Mouse (Mus musculus): ENCODE results near the gene Pde9a. TPM values are rescaled to one million over a fixed set of nuclear protein-coding genes. Genes with fewer than 3 reads are reported as not detected.
"Not testable (repeated sequence)": the region's sequence is repeated elsewhere in the genome, so short reads cannot be mapped to it uniquely, and the experiment has no call there.

The Pde9a gene
- 16.5 and 18.1 TPM in 2 replicates for polyA plus RNA-seq (2015; fragmentation: Nextera tagmentation; extraction: Ambion mirVana)

GRCm38 (mm10) chr17:31385671-31386665, at the start of gene Pde9a:
Gene Pde9a, plus strand, starts transcription at chr17:31386210.
- Histone ChIP-seq H3K9me3 (replicated peaks) (no peaks in the 10 kb centered on the region), H3K4me2 (replicated peaks) (peak within 1 kb of the TSS; percentile 93), H3K9ac (peak within 1 kb of the TSS; percentile 53), H3K27ac (replicated peaks) (peak within 1 kb of the TSS; percentile 55), H3K36me3 (no peaks in the 10 kb centered on the region), H3K27me3 (no peaks in the 10 kb centered on the region), H3K4me1 (peaks cover 38% of the 10 kb centered on the region), H3K4me3 (replicated peaks) (peak within 1 kb of the TSS; percentile 74)
- WGBS: under 1% methylated on average over 52 of the region's 56 CpGs
- peak; percentile 84 for ATAC-seq (ENCODE audit: insufficient number of reproducible peaks, low FRiP score, low TSS enrichment, low read depth)

- 81% methylated on average over 2 of the region's 2 CpGs for WGBS
- Histone ChIP-seq H3K4me1 (no peaks in the 10 kb centered on the region), H3K9ac (no peak overlapping the region), H3K27me3 (no peaks in the 10 kb centered on the region), H3K9me3 (replicated peaks) (no peaks in the 10 kb centered on the region), H3K27ac (replicated peaks) (no peak overlapping the region), H3K4me2 (replicated peaks) (no peak overlapping the region), H3K4me3 (replicated peaks) (no peak overlapping the region), H3K36me3 (no peaks in the 10 kb centered on the region)
- ATAC-seq (ENCODE audit: insufficient number of reproducible peaks, low FRiP score, low TSS enrichment, low read depth): no peak
Measured at GRCm38 (mm10) chr17:31339769-31340168, 46.2 kb upstream of the Pde9a start.

GRCm38 (mm10) chr17:31342191-31342590, 43.8 kb upstream of the Pde9a start:
- ATAC-seq (ENCODE audit: insufficient number of reproducible peaks, low FRiP score, low TSS enrichment, low read depth): no peak
- no peaks in the 10 kb centered on the region for H3K36me3 ChIP-seq
- no peak overlapping the region for H3K27ac ChIP-seq (replicated peaks)
- no peak overlapping the region for H3K4me3 ChIP-seq (replicated peaks)
- no peaks in the 10 kb centered on the region for H3K9me3 ChIP-seq (replicated peaks)
- H3K4me1 ChIP-seq: no peaks in the 10 kb centered on the region
- no peak overlapping the region for H3K9ac ChIP-seq
- no peaks in the 10 kb centered on the region for H3K27me3 ChIP-seq
- WGBS: 74% methylated on average over 6 of the region's 6 CpGs
- H3K4me2 ChIP-seq (replicated peaks): no peak overlapping the region

- Histone ChIP-seq H3K4me2 (replicated peaks) (no peak overlapping the region), H3K4me3 (replicated peaks) (no peak overlapping the region), H3K9me3 (replicated peaks) (no peaks in the 10 kb centered on the region), H3K27ac (replicated peaks) (no peak overlapping the region), H3K9ac (no peak overlapping the region), H3K36me3 (no peaks in the 10 kb centered on the region), H3K27me3 (no peaks in the 10 kb centered on the region), H3K4me1 (no peaks in the 10 kb centered on the region)
- no peak for ATAC-seq (ENCODE audit: insufficient number of reproducible peaks, low FRiP score, low TSS enrichment, low read depth)
- 39% methylated on average over 5 of the region's 5 CpGs for WGBS
Measured at GRCm38 (mm10) chr17:31344172-31344801, 41.7 kb upstream of the Pde9a start.

- Histone ChIP-seq H3K4me3 (replicated peaks) (no peak overlapping the region), H3K27me3 (no peaks in the 10 kb centered on the region), H3K4me2 (replicated peaks) (no peak overlapping the region), H3K4me1 (no peaks in the 10 kb centered on the region), H3K27ac (replicated peaks) (no peak overlapping the region), H3K9me3 (replicated peaks) (no peaks in the 10 kb centered on the region), H3K36me3 (no peaks in the 10 kb centered on the region), H3K9ac (no peak overlapping the region)
- WGBS: 89% methylated on average over 3 of the region's 3 CpGs
- ATAC-seq (ENCODE audit: insufficient number of reproducible peaks, low FRiP score, low TSS enrichment, low read depth): no peak
Measured at GRCm38 (mm10) chr17:31344816-31345215, 41.2 kb upstream of the Pde9a start.

GRCm38 (mm10) chr17:31348129-31348528, 37.9 kb upstream of the Pde9a start:
- H3K4me2 ChIP-seq (replicated peaks): no peak overlapping the region
- H3K36me3 ChIP-seq: no peaks in the 10 kb centered on the region
- H3K9me3 ChIP-seq (replicated peaks): no peaks in the 10 kb centered on the region
- H3K9ac ChIP-seq: no peak overlapping the region
- H3K27ac ChIP-seq (replicated peaks): no peak overlapping the region
- WGBS: 81% methylated on average over 5 of the region's 5 CpGs
- H3K4me1 ChIP-seq: no peaks in the 10 kb centered on the region
- H3K4me3 ChIP-seq (replicated peaks): no peak overlapping the region
- no peaks in the 10 kb centered on the region for H3K27me3 ChIP-seq
- ATAC-seq (ENCODE audit: insufficient number of reproducible peaks, low FRiP score, low TSS enrichment, low read depth): no peak

GRCm38 (mm10) chr17:31349388-31349787, 36.6 kb upstream of the Pde9a start:
- WGBS: 69% methylated on average over 12 of the region's 12 CpGs
- no peak overlapping the region for H3K4me2 ChIP-seq (replicated peaks)
- H3K4me3 ChIP-seq (replicated peaks): no peak overlapping the region
- H3K9me3 ChIP-seq (replicated peaks): no peaks in the 10 kb centered on the region
- no peaks in the 10 kb centered on the region for H3K4me1 ChIP-seq
- no peak overlapping the region for H3K9ac ChIP-seq
- no peaks in the 10 kb centered on the region for H3K36me3 ChIP-seq
- ATAC-seq (ENCODE audit: insufficient number of reproducible peaks, low FRiP score, low TSS enrichment, low read depth): no peak
- no peaks in the 10 kb centered on the region for H3K27me3 ChIP-seq
- no peak overlapping the region for H3K27ac ChIP-seq (replicated peaks)

GRCm38 (mm10) chr17:31351984-31352383, 34.0 kb upstream of the Pde9a start:
- Histone ChIP-seq H3K9ac (no peak overlapping the region), H3K27ac (replicated peaks) (no peak overlapping the region), H3K4me3 (replicated peaks) (no peak overlapping the region), H3K36me3 (no peaks in the 10 kb centered on the region), H3K9me3 (replicated peaks) (no peaks in the 10 kb centered on the region), H3K4me1 (no peaks in the 10 kb centered on the region), H3K4me2 (replicated peaks) (no peak overlapping the region), H3K27me3 (no peaks in the 10 kb centered on the region)
- ATAC-seq (ENCODE audit: insufficient number of reproducible peaks, low FRiP score, low TSS enrichment, low read depth): no peak; the same call in 1 of the 2 replicates
- 45% methylated on average over 8 of the region's 8 CpGs for WGBS

GRCm38 (mm10) chr17:31353255-31353654, 32.8 kb upstream of the Pde9a start:
- H3K9me3 ChIP-seq (replicated peaks): no peaks in the 10 kb centered on the region
- no peaks in the 10 kb centered on the region for H3K36me3 ChIP-seq
- H3K4me3 ChIP-seq (replicated peaks): no peak overlapping the region
- no peaks in the 10 kb centered on the region for H3K27me3 ChIP-seq
- ATAC-seq (ENCODE audit: insufficient number of reproducible peaks, low FRiP score, low TSS enrichment, low read depth): no peak
- 73% methylated on average over 2 of the region's 2 CpGs for WGBS
- H3K27ac ChIP-seq (replicated peaks): no peak overlapping the region
- H3K4me1 ChIP-seq: no peaks in the 10 kb centered on the region
- H3K9ac ChIP-seq: no peak overlapping the region
- no peak overlapping the region for H3K4me2 ChIP-seq (replicated peaks)

- H3K9ac ChIP-seq; H3K4me1 ChIP-seq; H3K36me3 ChIP-seq; H3K27me3 ChIP-seq; H3K4me2 ChIP-seq (replicated peaks); ATAC-seq (ENCODE audit: insufficient number of reproducible peaks, low FRiP score, low TSS enrichment, low read depth); H3K27ac ChIP-seq (replicated peaks); H3K9me3 ChIP-seq (replicated peaks); H3K4me3 ChIP-seq (replicated peaks): not testable (repeated sequence)
- 79% methylated on average over 3 of the region's 3 CpGs for WGBS
Measured at GRCm38 (mm10) chr17:31354684-31355083, 31.3 kb upstream of the Pde9a start.

GRCm38 (mm10) chr17:31355792-31356502, 30.1 kb upstream of the Pde9a start:
- H3K27ac ChIP-seq (replicated peaks): no peak overlapping the region
- no peak overlapping the region for H3K4me3 ChIP-seq (replicated peaks)
- WGBS: 25% methylated on average over 8 of the region's 8 CpGs
- H3K9me3 ChIP-seq (replicated peaks): no peaks in the 10 kb centered on the region
- no peak overlapping the region for H3K4me2 ChIP-seq (replicated peaks)
- no peaks in the 10 kb centered on the region for H3K27me3 ChIP-seq
- no peaks in the 10 kb centered on the region for H3K36me3 ChIP-seq
- no peaks in the 10 kb centered on the region for H3K4me1 ChIP-seq
- no peak for ATAC-seq (ENCODE audit: insufficient number of reproducible peaks, low FRiP score, low TSS enrichment, low read depth)
- H3K9ac ChIP-seq: no peak overlapping the region

All from embryonic facial prominence, embryonic 15.5 days (tissue).